Mouse (Mus musculus) cerebral cortex, adult 2 months (tissue): Measurements from ENCODE around the gene Zfp36l1.

Experiments used
- whole genome bisulfite sequencing: fragments of 180-500 bp; shearing (Covaris S2); methylation state at CpG from one replicate; pipeline ENCODE4 v1.1.7; 2018; 5-methylcytosine and 5-hydroxymethylcytosine counted together

The Zfp36l1 gene

DNA sequence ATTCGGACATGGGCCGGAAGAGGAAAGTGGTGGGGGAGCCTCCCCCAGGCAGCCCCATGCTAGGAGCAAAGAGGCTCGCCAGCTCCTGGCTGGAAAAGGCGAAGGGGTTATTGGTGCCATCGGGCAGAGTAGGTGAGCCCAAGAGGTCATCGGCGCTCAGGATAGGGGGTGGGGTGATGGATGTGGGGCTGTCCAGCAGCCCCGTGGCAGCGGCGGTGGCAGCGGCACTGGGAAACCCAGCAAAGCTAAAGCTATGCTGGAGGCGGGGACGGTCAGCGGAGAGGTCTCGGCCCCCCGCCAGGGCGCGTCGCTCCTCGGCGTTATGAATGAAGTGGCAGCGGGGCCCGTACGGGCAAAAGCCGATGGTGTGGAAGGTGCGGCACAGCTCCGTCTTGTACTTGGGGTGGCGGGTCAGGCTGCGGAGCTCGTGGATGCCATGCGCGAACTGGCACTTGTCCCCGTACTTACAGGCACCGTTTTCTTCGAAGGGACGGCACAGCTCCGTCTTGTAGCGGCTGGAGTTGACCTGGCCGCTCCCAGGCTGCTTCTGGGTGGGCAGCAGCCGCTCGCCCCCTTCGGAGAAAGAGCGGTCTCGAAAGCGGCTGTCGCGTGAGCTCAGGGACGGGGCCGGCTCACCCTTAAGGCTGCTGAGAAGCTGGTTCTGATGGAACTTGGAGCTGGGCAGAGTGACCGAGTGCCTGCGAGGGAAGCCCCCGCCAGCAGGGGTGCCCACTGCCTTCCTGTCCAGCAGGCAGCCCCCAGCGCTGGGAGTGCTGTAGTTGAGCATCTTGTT is 2.9 kb downstream of the Zfp36l1 start:
- WGBS, result 4% methylated on average over 53 of the region's 53 CpGs

GRCm38 (mm10) chr12:80108896-80109668 is 3.7 kb downstream of the Zfp36l1 start:
- WGBS, result 3% methylated on average over 11 of the region's 11 CpGs

- 90% methylated on average over 3 of the region's 3 CpGs for WGBS
Observed at GRCm38 (mm10) chr12:80106896-80107667, 5.7 kb downstream of the Zfp36l1 start.

GRCm38 (mm10) chr12:80106138-80106895 is 6.5 kb downstream of the Zfp36l1 start:
- 83% methylated on average over 4 of the region's 4 CpGs for WGBS

GRCm38 (mm10) chr12:80103521-80103973 is 9.3 kb downstream of the Zfp36l1 start:
- 69% methylated on average over 5 of the region's 5 CpGs for WGBS

DNA sequence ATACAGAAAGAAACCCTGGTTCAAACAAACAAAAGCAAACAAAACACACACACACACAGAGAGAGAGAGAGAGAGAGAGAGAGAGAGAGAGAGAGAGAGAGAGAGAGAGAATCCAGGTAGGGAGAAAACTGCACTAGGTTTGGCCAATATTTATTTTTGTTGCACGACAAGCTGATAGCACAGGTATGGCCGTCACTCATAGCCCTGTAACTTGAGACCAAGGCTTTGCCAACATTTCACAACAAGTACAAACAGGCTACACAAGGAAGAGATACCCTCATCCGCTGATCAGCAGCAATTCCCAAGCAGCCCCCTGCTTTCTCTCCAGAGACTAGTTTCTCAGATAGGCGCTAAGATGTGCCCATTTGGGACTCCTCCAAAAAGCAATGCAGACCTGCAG is 9.7 kb downstream of the Zfp36l1 start:
- 91% methylated on average over 4 of the region's 4 CpGs for WGBS

DNA sequence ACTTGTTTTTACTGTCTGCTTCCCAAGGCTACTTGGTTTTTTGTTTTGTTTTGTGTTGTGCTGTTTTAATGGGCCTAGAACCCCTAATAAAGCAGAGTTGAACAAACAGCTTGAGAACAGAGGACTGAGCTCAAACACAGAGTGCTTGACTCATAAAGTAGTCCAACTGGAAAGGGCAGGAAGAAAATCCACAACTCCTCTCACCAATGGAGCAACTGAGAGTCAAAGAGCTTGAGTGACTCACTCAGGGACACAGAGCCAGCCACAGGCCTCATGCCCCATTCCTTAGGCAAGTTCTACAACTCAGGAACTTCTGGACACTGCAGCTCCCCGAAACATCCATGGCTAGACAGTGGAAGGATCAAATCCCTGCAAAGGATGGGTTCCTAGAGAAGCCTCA is 14.0 kb downstream of the Zfp36l1 start:
- 97% methylated on average over 1 of the region's 1 CpGs for WGBS

DNA sequence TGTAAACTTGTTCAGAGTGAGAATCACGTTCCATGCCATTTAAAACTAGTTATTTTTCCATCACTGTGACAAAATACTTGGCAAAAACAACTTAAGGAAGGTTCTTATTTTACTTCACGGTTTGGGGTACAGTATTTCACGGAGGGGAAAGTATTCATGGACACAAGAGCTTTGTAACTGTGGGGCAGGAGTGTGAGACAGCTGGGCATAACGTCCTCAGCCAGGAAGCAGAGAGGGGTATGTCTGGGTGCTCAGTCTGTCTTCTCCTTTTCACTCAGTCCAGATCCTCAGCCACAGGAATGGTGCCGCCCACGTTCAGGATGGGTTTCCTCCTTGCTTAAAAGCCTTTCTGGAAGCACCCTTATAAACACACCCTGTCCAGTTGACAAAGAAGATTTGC is 16.1 kb downstream of the Zfp36l1 start:
- 69% methylated on average over 6 of the region's 6 CpGs for WGBS

- whole genome bisulfite sequencing, result 75% methylated on average over 8 of the region's 8 CpGs
Observed at GRCm38 (mm10) chr12:80091080-80091479, 21.7 kb downstream of the Zfp36l1 start.

DNA sequence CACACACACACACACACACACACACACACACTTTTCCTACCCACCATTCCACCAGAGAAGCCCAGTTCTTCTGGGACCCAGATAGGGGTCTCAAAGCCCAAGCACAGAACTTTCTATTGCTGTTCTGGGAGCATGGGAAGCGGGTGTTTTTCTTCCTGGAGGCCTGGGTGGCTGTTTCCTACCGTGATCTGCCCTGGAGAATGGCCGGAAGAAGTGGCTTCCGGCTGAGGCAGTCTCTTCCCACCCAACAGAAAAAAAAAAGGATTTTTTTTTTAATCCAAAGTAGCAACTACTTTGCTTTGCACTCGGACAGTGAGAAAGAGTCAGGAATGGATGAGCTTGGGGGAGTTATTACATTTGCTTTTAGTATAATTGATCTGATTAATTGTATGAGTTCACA is 22.3 kb downstream of the Zfp36l1 start:
- 84% methylated on average over 5 of the region's 5 CpGs for WGBS

GRCm38 (mm10) chr12:80088143-80088542 is 24.7 kb downstream of the Zfp36l1 start:
- WGBS, result 97% methylated on average over 4 of the region's 4 CpGs

- 75% methylated on average over 7 of the region's 7 CpGs for WGBS
Observed at GRCm38 (mm10) chr12:80084446-80085112, 28.2 kb downstream of the Zfp36l1 start.

- WGBS, result 65% methylated on average over 3 of the region's 3 CpGs
Observed at GRCm38 (mm10) chr12:80083937-80084336, 28.9 kb downstream of the Zfp36l1 start.

DNA sequence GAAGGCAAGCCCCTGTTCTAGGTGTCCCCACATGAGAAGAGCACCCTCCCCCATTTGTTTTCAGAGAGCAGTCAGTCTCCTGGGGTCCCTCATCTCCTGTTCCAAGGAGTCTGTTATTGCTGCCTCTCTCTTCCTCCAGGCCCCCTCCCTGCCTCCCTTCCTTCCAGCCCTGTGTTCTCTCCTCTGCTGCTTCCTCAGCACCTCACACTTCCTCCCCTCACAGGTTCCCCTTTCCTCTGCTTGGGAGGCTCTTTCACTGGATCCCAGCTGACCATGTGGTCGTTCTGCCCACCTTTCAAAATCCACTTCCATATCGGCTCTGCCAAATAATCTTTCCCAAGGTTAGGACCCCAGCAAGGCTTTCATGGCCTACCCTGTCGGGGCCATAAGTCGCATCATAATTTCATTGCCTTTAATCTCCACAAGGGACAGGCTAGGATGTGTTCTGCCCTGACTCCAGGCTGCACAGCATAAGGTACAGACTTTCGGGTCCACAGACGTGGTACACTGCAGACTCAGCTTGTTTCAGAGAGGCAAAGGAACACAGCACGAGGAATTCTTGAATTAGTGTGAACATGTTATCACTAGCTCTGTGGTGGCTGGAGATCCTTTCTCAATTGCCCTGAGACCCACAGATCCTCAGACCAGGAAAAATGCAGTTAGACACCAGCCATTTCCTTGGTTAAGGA is 29.5 kb downstream of the Zfp36l1 start:
- 78% methylated on average over 7 of the region's 7 CpGs for WGBS

GRCm38 (mm10) chr12:80082730-80083129 is 30.1 kb downstream of the Zfp36l1 start:
- WGBS, result 90% methylated on average over 4 of the region's 4 CpGs

DNA sequence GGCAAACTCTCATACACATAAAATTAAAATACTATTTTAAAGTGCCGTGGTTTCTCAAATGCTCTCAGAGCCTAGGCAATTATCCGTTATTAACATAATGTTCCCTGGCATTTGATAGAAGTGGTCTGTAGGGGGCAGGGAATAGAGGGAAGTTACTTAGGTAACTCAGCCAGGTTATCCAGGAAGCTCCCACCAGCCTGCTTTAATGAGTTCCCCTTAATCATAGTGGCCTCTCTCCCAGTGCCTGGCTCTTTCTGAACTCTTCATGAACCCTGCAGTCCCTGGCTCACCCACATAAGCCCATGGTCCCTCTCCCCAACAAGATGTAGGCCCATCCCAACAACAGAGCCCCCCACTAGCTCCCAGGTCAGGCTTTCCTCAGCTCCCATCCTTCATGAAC is 31.4 kb downstream of the Zfp36l1 start:
- 88% methylated on average over 2 of the region's 2 CpGs for WGBS

DNA sequence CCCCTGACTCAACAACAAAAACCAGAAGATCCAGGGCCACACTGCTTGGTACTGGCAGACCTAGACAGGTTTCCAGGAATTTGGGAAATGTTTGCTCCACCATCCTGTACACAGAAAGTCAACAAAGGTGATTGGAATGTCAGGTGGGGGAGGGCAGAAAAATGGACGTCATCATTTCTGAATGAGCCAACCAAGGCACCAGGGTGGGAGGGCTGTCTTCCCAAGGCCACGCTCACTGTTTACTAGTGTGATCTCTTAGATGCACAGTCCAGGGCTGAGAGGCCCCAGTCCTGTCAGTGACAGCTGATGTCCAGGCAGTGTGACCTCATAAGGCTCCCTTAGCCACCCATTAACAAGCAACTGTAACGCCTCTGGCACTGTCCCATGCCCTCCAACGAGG is 32.9 kb downstream of the Zfp36l1 start:
- WGBS, result 89% methylated on average over 4 of the region's 4 CpGs

- 80% methylated on average over 2 of the region's 2 CpGs for WGBS
Observed at GRCm38 (mm10) chr12:80074331-80074730, 38.5 kb downstream of the Zfp36l1 start.

DNA sequence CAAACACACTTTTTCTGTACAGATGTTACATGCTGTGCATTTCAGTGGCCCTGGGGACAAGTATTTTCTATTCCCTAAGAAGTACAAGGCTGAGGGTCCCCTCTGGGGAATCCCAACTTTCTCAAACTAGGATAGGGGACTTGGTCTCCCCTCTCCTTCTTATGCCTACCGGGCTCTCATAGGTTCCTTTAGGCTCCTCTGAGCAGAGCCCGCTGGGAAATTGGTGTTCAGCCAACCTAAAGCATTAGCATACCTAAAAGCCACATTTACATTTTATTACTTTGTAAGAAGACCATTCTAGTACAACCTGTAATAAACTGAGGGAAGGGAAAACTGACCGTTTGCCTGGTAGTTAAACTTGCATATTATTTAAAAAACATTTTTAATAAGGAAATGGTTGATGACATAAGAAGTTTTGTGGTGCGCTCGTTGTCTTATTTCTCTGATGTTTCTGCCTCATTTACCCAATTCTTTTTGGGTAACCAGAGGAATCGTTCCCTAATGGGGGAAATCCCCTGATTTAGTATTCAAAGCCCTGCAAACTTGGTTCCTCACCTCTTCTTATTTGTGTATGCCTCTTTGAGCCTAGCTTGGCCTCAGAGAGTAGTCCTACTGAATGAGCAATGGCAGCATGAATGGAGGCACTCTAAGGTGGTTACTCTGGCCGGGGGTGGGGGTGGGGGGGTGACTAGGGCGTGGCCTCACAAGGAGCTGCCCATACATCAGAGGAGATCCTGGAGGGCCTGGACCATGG is 42.1 kb downstream of the Zfp36l1 start:
- WGBS, result 61% methylated on average over 8 of the region's 8 CpGs

DNA sequence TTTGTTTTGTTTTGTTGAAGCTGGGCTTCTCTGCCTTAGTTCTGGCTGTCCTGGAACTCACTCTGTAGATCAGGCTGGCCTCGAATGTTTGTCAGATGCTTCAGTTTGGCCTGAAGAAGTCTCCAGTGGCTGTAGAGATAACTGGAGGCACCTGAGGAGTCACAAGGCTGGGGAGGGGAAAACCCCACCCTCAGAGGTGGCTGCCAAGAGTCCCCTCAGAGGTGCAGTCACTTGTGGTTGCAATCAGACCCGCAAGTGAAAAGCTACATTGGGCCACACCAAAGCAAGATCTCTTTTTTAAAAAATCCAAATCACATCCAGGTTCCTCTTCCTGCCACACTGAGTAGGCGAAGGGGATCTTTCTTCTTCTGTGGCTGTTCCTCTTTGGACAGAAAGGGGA is 43.8 kb downstream of the Zfp36l1 start:
- WGBS, result 80% methylated on average over 3 of the region's 3 CpGs
